Mouse (Mus musculus) heart, adult 2 months (tissue): ENCODE data around the gene Exoc5. TPM values are rescaled to one million over a fixed set of nuclear protein-coding genes. Genes with fewer than 3 reads are reported as not detected.
A peak's percentile ranks its signal among the peaks of the same experiment; 100 is the strongest.

Source experiments
- DNase-seq, 2 experiments: peaks; one replicate each; pipeline ENCODE4 v3.0.0; 2021
- H3K27ac ChIP-seq: fragments of 200-600 bp; 2 replicates; pipeline ENCODE4 v1.8.1; 2022
- H3K27me3 ChIP-seq: fragments of 200-500 bp; 2 replicates; pipeline ENCODE4 v1.6.1; 2012; ENCODE audit warnings: mild to moderate bottlenecking, low read length, inconsistent platforms, mixed read lengths; ENCODE audit not compliant: control insufficient read depth, insufficient read depth
- H3K36me3 ChIP-seq: fragments of 200-500 bp; 2 replicates; pipeline ENCODE4 v1.6.1; 2012; ENCODE audit warnings: low read length, inconsistent platforms; ENCODE audit not compliant: control insufficient read depth, insufficient read depth
- H3K4me1 ChIP-seq: fragments of 200-500 bp; 2 replicates; pipeline ENCODE4 v1.6.1; 2011; ENCODE audit warnings: low read length; ENCODE audit not compliant: control insufficient read depth, insufficient read depth
- H3K4me3 ChIP-seq: fragments of 200-600 bp; 2 replicates; pipeline ENCODE4 v1.8.1; 2022
- H3K79me2 ChIP-seq: fragments of 200-500 bp; replicated peaks from 2 replicates; pipeline ENCODE4 v1.6.1; 2012; ENCODE audit warnings: mild to moderate bottlenecking, inconsistent platforms, low read length, moderate library complexity, mixed read lengths; ENCODE audit not compliant: control insufficient read depth, insufficient read depth
- H3K9ac ChIP-seq: fragments of 200-500 bp; 2 replicates; pipeline ENCODE4 v1.6.1; 2012; ENCODE audit warnings: low read depth, mild to moderate bottlenecking, control low read depth, inconsistent platforms, low read length, mixed read lengths
- CTCF ChIP-seq: fragments of 200-600 bp; IDR thresholded peaks from 2 replicates; pipeline ENCODE4 v1.8.1; 2022; ENCODE audit warnings: antibody characterized with exemption, mild to moderate bottlenecking, moderate library complexity
- EP300 ChIP-seq: fragments of 200-500 bp; IDR thresholded peaks from 2 replicates; pipeline ENCODE4 v1.6.1; 2011; ENCODE audit warnings: low read depth, low read length, control low read depth; ENCODE audit not compliant: insufficient read depth
- POLR2A ChIP-seq: fragments of 200-500 bp; IDR thresholded peaks from 2 replicates; pipeline ENCODE4 v1.6.1; 2011; ENCODE audit warnings: mild to moderate bottlenecking, low read depth, low read length, control low read depth; ENCODE audit not compliant: insufficient read depth
- WGBS: fragments of 180-500 bp; shearing (Covaris S2); methylation state at CpG from one replicate; pipeline ENCODE4 v1.1.7; 2018; 5-methylcytosine and 5-hydroxymethylcytosine counted together
- intact Hi-C: fragments of 180-260 bp; cut with DNase I; formaldehyde crosslinking; loops from one replicate; pipeline ENCODE4 v1.15.1; 2025
- polyA plus RNA-seq: library from polyadenylated mRNA; depleted of rRNA; stranded (reverse); fragments of >200 nt; gene quantifications from 2 replicates; pipeline ENCODE4 v1.2.3, GENCODE M21; 2012
- total RNA-seq, 2 experiments: library from RNA; stranded (reverse); gene quantifications; 2 replicates each; pipeline ENCODE4 v1.2.3; 2021

Gene Exoc5
- total and polyA plus RNA-seq, 3 experiments, result 4.4 to 19.0 (median 15.9) TPM

DNA sequence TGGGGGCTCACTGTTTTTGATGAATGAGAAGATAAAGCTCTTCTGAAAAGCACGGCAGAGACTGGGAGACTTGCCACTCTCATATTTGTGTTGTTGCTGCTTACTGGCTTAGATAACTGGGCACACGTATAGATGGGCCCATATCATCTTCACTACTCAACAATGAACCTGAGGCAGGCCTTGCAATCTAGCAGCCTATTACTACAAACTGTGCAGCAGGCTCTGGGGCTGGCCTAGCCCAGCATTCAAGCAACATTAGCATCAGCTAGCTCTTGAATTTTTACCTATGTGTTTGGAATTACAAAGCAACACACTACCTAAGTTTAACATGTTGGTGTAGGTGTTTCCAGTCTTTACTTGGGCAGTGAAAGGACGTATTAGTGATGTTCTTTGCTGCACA, 72.6 kb downstream of the Exoc5 start:
- Histone ChIP-seq H3K36me3 (no peaks in the 10 kb centered on the region), H3K27me3 (no peaks in the 10 kb centered on the region), H3K79me2 (no peaks in the 10 kb centered on the region), H3K4me1 (no peaks in the 10 kb centered on the region), H3K27ac (no peak overlapping the region), H3K4me3 (no peak overlapping the region), H3K9ac (no peak overlapping the region)
- TF ChIP-seq POLR2A (no peak), CTCF (no peak), EP300 (no peak)
- no peak for DNase-seq
- WGBS, result 81% methylated on average over 3 of the region's 3 CpGs
- intact Hi-C loops, result loop anchor here (5.0 to 10.0 kb wide), 2 partner anchors 472 to 619 kb away; no protein-coding TSS in a partner anchor

DNA sequence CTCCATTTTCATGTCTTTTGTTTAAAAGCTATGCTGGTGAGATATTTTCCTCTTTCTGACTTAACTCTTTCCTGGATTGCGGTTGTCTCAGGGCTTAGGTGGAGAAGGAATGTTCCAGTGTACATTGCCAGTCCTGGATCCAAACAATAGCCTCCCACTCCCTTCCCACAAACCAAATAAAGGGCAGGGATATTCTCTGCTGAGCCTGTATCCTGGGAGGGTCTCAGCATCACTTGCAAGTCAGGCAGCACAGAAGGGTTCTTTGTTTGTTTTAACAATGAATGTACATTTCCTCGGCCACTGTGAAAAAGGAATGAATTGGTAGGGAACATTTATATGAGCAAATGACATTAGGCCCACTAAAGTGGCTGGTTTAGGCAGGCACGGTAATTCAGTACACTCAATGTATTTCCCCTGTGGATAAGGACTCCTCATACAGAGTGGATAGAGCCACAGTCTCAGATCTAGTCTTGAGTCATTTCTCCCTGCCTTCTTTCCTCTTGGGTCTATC, 74.3 kb downstream of the Exoc5 start:
- Histone ChIP-seq H3K4me1 (no peaks in the 10 kb centered on the region), H3K27me3 (no peaks in the 10 kb centered on the region), H3K9ac (no peak overlapping the region), H3K36me3 (no peaks in the 10 kb centered on the region), H3K27ac (no peak overlapping the region), H3K4me3 (no peak overlapping the region), H3K79me2 (no peaks in the 10 kb centered on the region)
- no peak for TF ChIP-seq EP300
- TF ChIP-seq CTCF, result no peak
- TF ChIP-seq POLR2A, result no peak
- intact Hi-C loops, result loop anchor here (5.0 to 10.0 kb wide), 2 partner anchors 470 to 617 kb away; no protein-coding TSS in a partner anchor
- DNase-seq, result no peak
- WGBS, result 56% methylated on average over 3 of the region's 3 CpGs

DNA sequence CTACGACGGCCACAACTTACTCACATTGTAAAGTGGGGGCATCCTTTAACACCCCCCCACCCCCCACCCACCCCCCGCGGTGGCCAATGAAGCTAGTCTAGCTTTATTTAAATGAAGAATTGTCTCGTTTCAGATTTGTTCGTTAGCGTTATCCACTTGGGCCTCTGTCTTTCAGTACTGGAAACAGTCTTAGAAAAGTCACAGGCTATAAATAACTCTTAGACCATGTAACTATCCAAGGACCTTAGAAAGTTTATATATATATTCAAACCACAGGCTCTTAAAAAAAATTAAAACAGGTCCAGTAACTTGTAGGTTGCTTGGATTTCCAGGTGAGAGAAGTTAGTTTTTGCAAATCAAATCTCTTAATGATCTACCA, 75.3 kb downstream of the Exoc5 start:
- H3K36me3 ChIP-seq, result no peaks in the 10 kb centered on the region
- no peak for DNase-seq
- 5% methylated on average over 7 of the region's 7 CpGs for WGBS
- no peaks in the 10 kb centered on the region for H3K27me3 ChIP-seq
- intact Hi-C loops, result loop anchor here (5.0 to 10.0 kb wide), 2 partner anchors 469 to 616 kb away; no protein-coding TSS in a partner anchor
- H3K9ac ChIP-seq, result no peak overlapping the region
- TF ChIP-seq POLR2A (no peak), EP300 (no peak), CTCF (no peak)
- no peak overlapping the region for H3K27ac ChIP-seq
- no peak overlapping the region for H3K4me3 ChIP-seq
- no peaks in the 10 kb centered on the region for H3K79me2 ChIP-seq
- H3K4me1 ChIP-seq, result no peaks in the 10 kb centered on the region

DNA sequence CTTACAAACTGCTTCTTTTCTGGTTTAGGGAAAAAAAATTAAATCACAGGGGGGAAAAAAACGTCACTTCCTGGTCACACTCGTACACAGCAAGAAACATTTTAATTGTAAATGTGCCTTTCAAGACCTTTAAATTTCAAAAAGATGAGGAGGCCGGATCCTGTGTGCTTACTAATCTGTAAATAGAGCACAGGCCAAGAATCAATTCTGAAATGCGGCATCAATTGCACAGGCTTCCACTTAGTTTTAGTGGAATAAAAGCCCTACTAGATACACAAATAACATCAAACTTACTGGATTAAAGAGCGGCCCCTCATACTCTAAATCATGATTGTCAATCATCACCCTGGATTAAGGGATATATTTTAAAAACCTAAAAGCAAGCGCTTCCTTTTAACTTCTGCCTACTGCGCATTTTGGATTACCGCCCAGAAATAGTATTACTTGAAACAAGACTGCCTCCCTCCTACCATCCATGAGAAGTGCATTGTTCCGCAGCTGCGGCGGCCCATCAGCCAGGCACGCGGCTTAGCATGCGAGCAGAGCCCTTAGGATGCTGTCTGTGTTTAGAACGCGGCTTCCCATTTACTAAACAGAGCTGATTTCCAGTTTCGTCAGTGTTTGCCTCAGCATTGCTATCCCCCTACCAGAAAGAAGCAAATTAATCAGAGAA, 75.8 kb downstream of the Exoc5 start:
- TF ChIP-seq EP300 (no peak), POLR2A (no peak), CTCF (peak; percentile 65)
- Histone ChIP-seq H3K79me2 (no peaks in the 10 kb centered on the region), H3K27me3 (no peaks in the 10 kb centered on the region), H3K4me1 (no peaks in the 10 kb centered on the region), H3K4me3 (no peak overlapping the region), H3K27ac (no peak overlapping the region), H3K36me3 (no peaks in the 10 kb centered on the region), H3K9ac (no peak overlapping the region)
- WGBS, result 13% methylated on average over 17 of the region's 17 CpGs
- peak; percentile 41 to 51 for DNase-seq
- intact Hi-C loops, result loop anchor here (5.0 to 10.0 kb wide), 2 partner anchors 468 to 616 kb away; no protein-coding TSS in a partner anchor

DNA sequence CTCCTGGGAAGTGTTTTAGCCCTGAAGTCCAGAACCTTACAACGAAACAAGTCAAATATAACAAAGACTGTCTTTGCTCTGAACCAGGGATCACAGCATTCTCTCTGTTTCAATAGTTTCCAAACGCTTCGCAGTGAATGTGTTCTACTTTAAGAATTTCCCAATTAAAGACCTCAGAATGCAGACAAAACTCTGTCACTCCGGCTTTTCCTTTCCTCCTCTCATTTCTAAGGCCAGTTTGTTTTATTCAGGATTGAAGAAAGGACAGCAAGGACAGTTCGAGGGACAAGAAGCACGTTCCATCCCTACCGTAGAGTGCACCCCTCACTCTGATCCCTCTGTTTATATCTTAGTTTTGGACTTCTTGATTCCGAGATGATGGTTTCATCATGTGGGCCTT, 76.6 kb downstream of the Exoc5 start:
- no peak for DNase-seq
- Histone ChIP-seq H3K4me1 (no peaks in the 10 kb centered on the region), H3K36me3 (no peaks in the 10 kb centered on the region), H3K9ac (no peak overlapping the region), H3K27ac (no peak overlapping the region), H3K79me2 (no peaks in the 10 kb centered on the region), H3K4me3 (no peak overlapping the region), H3K27me3 (no peaks in the 10 kb centered on the region)
- 95% methylated on average over 8 of the region's 8 CpGs for WGBS
- TF ChIP-seq CTCF (no peak), EP300 (no peak), POLR2A (no peak)
- intact Hi-C loops, result loop anchor here (5.0 to 10.0 kb wide), 2 partner anchors 468 to 615 kb away; no protein-coding TSS in a partner anchor

DNA sequence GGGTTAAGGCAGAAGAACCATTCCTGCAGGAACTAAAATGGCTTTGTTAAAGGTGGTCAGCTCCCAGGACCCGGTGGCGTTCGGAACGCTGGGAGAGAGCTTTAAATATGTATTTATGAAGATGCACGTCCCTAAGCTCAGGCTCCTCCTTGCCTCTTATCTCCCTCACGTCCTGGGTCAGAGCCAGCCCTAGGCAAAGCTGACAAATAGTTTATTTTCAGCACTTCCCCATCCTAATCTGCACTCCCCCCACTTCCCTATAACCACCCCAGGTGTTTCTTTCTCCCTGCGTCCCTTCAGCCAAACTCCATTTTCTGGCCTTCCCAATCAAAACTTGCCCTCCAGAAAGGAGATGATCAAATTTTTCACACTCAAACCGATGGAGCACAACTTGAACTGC, 80.2 kb downstream of the Exoc5 start:
- Histone ChIP-seq H3K36me3 (no peaks in the 10 kb centered on the region), H3K4me1 (no peaks in the 10 kb centered on the region), H3K9ac (no peak overlapping the region), H3K4me3 (no peak overlapping the region), H3K27me3 (no peaks in the 10 kb centered on the region), H3K79me2 (no peaks in the 10 kb centered on the region), H3K27ac (no peak overlapping the region)
- DNase-seq, result no peak
- intact Hi-C loops, result no loop called here
- TF ChIP-seq EP300 (no peak), CTCF (no peak), POLR2A (no peak)
- 22% methylated on average over 8 of the region's 8 CpGs for WGBS
